Mouse (Mus musculus) megakaryocyte, embryonic 14.5 days (primary cell): ENCODE measurements around the gene Tmem108.

ENCODE experiments used
- FLI1 ChIP-seq: IDR thresholded peaks from 2 replicates; pipeline ENCODE4 v1.6.1; 2012; ENCODE audit warnings: low read length, inconsistent platforms, mixed read lengths
- GATA1 ChIP-seq: IDR thresholded peaks from 3 replicates; pipeline ENCODE4 v1.6.1; 2012; ENCODE audit warnings: mixed read lengths, low read length, inconsistent platforms, borderline replicate concordance

- TF ChIP-seq FLI1 (no peak), GATA1 (no peak)
Observed at GRCm38 (mm10) chr9:103486262-103486661, 275.4 kb downstream of the Tmem108 start.
